Mouse (Mus musculus) megakaryocyte, embryonic 14.5 days (primary cell): Measurements from ENCODE around the gene Lrmda. TPM values are rescaled to one million over a fixed set of nuclear protein-coding genes. Genes with fewer than 3 reads are reported as not detected.

ENCODE experiments used
- H3K27me3 ChIP-seq: replicated peaks from 2 replicates; pipeline ENCODE3; 2012; ENCODE audit warnings: inconsistent platforms
- H3K36me3 ChIP-seq: replicated peaks from 2 replicates; pipeline ENCODE3; 2012; ENCODE audit warnings: low read length, inconsistent platforms, mixed read lengths
- H3K4me1 ChIP-seq: 2 replicates; pipeline ENCODE4 v1.6.1; 2012; ENCODE audit warnings: inconsistent platforms
- H3K4me3 ChIP-seq: replicated peaks from 2 replicates; pipeline ENCODE3; 2012; ENCODE audit warnings: moderate library complexity, mild to moderate bottlenecking, inconsistent platforms
- H3K9me3 ChIP-seq: 2 replicates; pipeline ENCODE4 v1.6.1; 2012; ENCODE audit warnings: inconsistent platforms
- FLI1 ChIP-seq: IDR thresholded peaks from 2 replicates; pipeline ENCODE4 v1.6.1; 2012; ENCODE audit warnings: low read length, inconsistent platforms, mixed read lengths
- GATA1 ChIP-seq: IDR thresholded peaks from 3 replicates; pipeline ENCODE4 v1.6.1; 2012; ENCODE audit warnings: mixed read lengths, low read length, inconsistent platforms, borderline replicate concordance
- polyA plus RNA-seq: library from polyadenylated mRNA; stranded (reverse); fragments of >175 nt; gene quantifications from 2 replicates; pipeline ENCODE4 v1.2.3, GENCODE M21; 2012; ENCODE audit warnings: low replicate concordance; ENCODE audit not compliant: insufficient read depth

The Lrmda gene
- polyA plus RNA-seq, 1 experiment = 7.1 TPM

DNA sequence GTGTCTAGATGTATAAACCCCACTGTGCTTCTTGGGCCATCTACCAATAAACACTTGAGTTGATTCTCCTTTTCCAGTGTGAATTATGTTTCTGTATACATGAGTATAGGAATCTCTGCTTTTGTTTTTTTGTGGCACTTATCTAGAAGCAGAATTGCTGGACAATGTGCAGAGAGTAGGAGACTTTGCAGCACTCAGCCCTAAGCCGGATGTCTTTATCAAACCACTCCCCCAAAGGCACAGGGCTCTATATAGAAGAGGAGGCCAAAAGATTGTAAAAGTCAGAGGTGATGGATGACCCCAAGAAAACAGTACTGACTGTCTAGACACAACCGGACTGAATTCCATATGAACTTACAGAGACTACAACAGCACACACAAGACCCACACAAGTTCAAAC is 182.2 kb downstream of the Lrmda start:
- peaks cover 6% of the 10 kb centered on the region; the same call in 1 of the 2 replicates for H3K4me1 ChIP-seq
- no peaks in the 10 kb centered on the region for H3K9me3 ChIP-seq
- no peaks in the 10 kb centered on the region for H3K36me3 ChIP-seq
- TF ChIP-seq GATA1 = no peak
- no peak for TF ChIP-seq FLI1
- H3K4me3 ChIP-seq = no peak overlapping the region
- no peaks in the 10 kb centered on the region for H3K27me3 ChIP-seq

- no peaks in the 10 kb centered on the region for H3K36me3 ChIP-seq
- no peak overlapping the region for H3K4me3 ChIP-seq
- TF ChIP-seq GATA1 (no peak), FLI1 (no peak)
- no peaks in the 10 kb centered on the region for H3K9me3 ChIP-seq
- H3K4me1 ChIP-seq = peaks cover 34% of the 10 kb centered on the region
- H3K27me3 ChIP-seq = no peaks in the 10 kb centered on the region
Measured at GRCm38 (mm10) chr14:22210601-22211000, 191.1 kb downstream of the Lrmda start.

DNA sequence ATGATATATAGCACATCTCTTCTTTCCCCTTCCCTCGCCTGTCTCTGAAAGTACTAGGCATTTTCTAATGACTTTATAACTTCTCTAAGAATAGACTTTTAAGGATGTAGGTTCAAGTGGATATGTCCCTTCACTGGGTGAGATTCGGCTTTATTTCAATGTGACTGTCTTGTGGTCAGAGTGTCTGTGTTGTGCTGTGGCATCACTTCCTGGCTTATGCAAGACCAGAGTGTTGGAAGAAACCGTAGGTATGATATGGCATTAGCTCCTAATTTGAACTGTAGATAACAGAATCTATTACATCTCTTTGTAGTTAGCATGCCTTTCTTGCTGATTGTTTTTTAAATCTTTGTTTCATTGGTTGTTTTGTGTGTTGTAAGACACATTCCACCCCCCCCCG is 198.7 kb downstream of the Lrmda start:
- Histone ChIP-seq H3K9me3 (peaks cover 11% of the 10 kb centered on the region), H3K36me3 (peaks cover 9% of the 10 kb centered on the region), H3K4me3 (no peak overlapping the region), H3K4me1 (peaks cover 32% of the 10 kb centered on the region), H3K27me3 (no peaks in the 10 kb centered on the region)
- TF ChIP-seq GATA1 (no peak), FLI1 (no peak)

GRCm38 (mm10) chr14:22222038-22222437 is 202.5 kb downstream of the Lrmda start:
- peaks cover 11% of the 10 kb centered on the region for H3K36me3 ChIP-seq
- no peak for TF ChIP-seq GATA1
- TF ChIP-seq FLI1 = no peak
- no peak overlapping the region for H3K4me3 ChIP-seq
- H3K9me3 ChIP-seq = peaks cover 11% of the 10 kb centered on the region
- H3K27me3 ChIP-seq = no peaks in the 10 kb centered on the region
- peaks cover 52% of the 10 kb centered on the region for H3K4me1 ChIP-seq

- Histone ChIP-seq H3K4me1 (peaks cover 52% of the 10 kb centered on the region), H3K4me3 (no peak overlapping the region), H3K9me3 (peaks cover 11% of the 10 kb centered on the region), H3K27me3 (no peaks in the 10 kb centered on the region), H3K36me3 (peaks cover 11% of the 10 kb centered on the region)
- TF ChIP-seq GATA1 (no peak), FLI1 (no peak)
Measured at GRCm38 (mm10) chr14:22222574-22222973, 203.1 kb downstream of the Lrmda start.

DNA sequence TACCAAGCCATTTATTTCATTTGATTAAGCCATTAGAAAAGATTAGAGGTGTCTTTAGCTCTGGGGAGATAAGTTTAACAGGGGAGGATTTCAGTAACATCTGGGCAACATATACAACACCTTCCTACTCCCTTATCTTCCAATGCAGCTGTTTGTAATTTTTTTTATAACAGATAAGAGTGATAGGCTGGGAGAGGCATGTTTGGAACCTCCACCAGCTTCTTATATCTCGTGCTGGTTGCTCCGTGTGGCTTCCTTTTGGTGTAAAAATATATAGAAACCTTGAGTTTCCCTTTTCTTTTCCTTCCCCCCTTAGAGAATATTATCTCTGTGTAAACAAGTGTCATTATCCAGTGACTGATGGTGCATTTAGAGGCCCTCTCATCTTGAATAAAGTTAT is 206.7 kb downstream of the Lrmda start:
- Histone ChIP-seq H3K27me3 (no peaks in the 10 kb centered on the region), H3K4me1 (peaks cover 61% of the 10 kb centered on the region), H3K36me3 (peaks cover 2% of the 10 kb centered on the region), H3K4me3 (no peak overlapping the region), H3K9me3 (no peaks in the 10 kb centered on the region)
- no peak for TF ChIP-seq GATA1
- TF ChIP-seq FLI1 = no peak

- Histone ChIP-seq H3K27me3 (no peaks in the 10 kb centered on the region), H3K4me3 (no peak overlapping the region), H3K9me3 (no peaks in the 10 kb centered on the region), H3K4me1 (peaks cover 73% of the 10 kb centered on the region), H3K36me3 (peaks cover 2% of the 10 kb centered on the region)
- TF ChIP-seq FLI1 = no peak
- TF ChIP-seq GATA1 = no peak
Measured at GRCm38 (mm10) chr14:22228253-22228968, 208.9 kb downstream of the Lrmda start.

- H3K4me3 ChIP-seq = no peak overlapping the region
- no peaks in the 10 kb centered on the region for H3K36me3 ChIP-seq
- no peaks in the 10 kb centered on the region for H3K9me3 ChIP-seq
- H3K4me1 ChIP-seq = peaks cover 19% of the 10 kb centered on the region
- TF ChIP-seq FLI1 (no peak), GATA1 (no peak)
- no peaks in the 10 kb centered on the region for H3K27me3 ChIP-seq
Measured at GRCm38 (mm10) chr14:22240315-22240714, 220.8 kb downstream of the Lrmda start.

- peaks cover 35% of the 10 kb centered on the region for H3K4me1 ChIP-seq
- H3K9me3 ChIP-seq = no peaks in the 10 kb centered on the region
- no peaks in the 10 kb centered on the region for H3K36me3 ChIP-seq
- no peak overlapping the region for H3K4me3 ChIP-seq
- no peaks in the 10 kb centered on the region for H3K27me3 ChIP-seq
- TF ChIP-seq GATA1 = no peak
- no peak for TF ChIP-seq FLI1
Measured at GRCm38 (mm10) chr14:22255458-22255857, 235.9 kb downstream of the Lrmda start.

GRCm38 (mm10) chr14:22256274-22256673 is 236.8 kb downstream of the Lrmda start:
- H3K4me1 ChIP-seq = peaks cover 35% of the 10 kb centered on the region
- TF ChIP-seq FLI1 (no peak; the same call in 1 of the 2 replicates), GATA1 (no peak)
- H3K36me3 ChIP-seq = no peaks in the 10 kb centered on the region
- no peak overlapping the region for H3K4me3 ChIP-seq
- H3K9me3 ChIP-seq = no peaks in the 10 kb centered on the region
- H3K27me3 ChIP-seq = no peaks in the 10 kb centered on the region

GRCm38 (mm10) chr14:22259376-22260032 is 240.0 kb downstream of the Lrmda start:
- Histone ChIP-seq H3K4me3 (peak overlapping the region; percentile 24), H3K4me1 (peaks cover 35% of the 10 kb centered on the region), H3K9me3 (no peaks in the 10 kb centered on the region), H3K27me3 (no peaks in the 10 kb centered on the region), H3K36me3 (no peaks in the 10 kb centered on the region)
- TF ChIP-seq GATA1 (no peak), FLI1 (no peak)
